Mouse (Mus musculus) liver, postnatal 0 days (tissue): ENCODE data around the gene Kif12. TPM values are rescaled to one million over a fixed set of nuclear protein-coding genes. Genes with fewer than 3 reads are reported as not detected.

ENCODE experiments used
- ATAC-seq: fragments of 200-750 bp; cut with Nextera tagmentation; 2 replicates; pipeline ENCODE4 v1.8.0; 2017; ENCODE audit warnings: mild to moderate bottlenecking, moderate library complexity
- DNase-seq: peaks from one replicate; pipeline ENCODE4 v3.0.0-alpha.2; 2016
- H3K27ac ChIP-seq: fragments of 300-500 bp; sonication (generic); 2 replicates; pipeline ENCODE4 v1.5.1; 2014; ENCODE audit warnings: antibody characterized with exemption, moderate library complexity, mild to moderate bottlenecking, low read depth
- H3K27me3 ChIP-seq: fragments of 300-500 bp; sonication (generic); 2 replicates; pipeline ENCODE4 v1.6.1; 2014; ENCODE audit warnings: low read length, control low read depth, mixed read lengths; ENCODE audit not compliant: insufficient read depth
- H3K36me3 ChIP-seq: fragments of 300-500 bp; sonication (generic); replicated peaks from 2 replicates; pipeline ENCODE4 v1.6.1; 2014; ENCODE audit warnings: mild to moderate bottlenecking, control low read depth, low read length, moderate library complexity, mixed read lengths; ENCODE audit not compliant: insufficient read depth
- H3K4me1 ChIP-seq: fragments of 300-500 bp; sonication (generic); 2 replicates; pipeline ENCODE4 v1.6.1; 2014; ENCODE audit warnings: antibody characterized with exemption, mild to moderate bottlenecking, control low read depth; ENCODE audit not compliant: insufficient read depth
- H3K4me2 ChIP-seq: fragments of 300-500 bp; sonication (generic); 2 replicates; pipeline ENCODE4 v1.6.1; 2014; ENCODE audit warnings: low read depth, mild to moderate bottlenecking, low read length, moderate library complexity, mixed read lengths
- H3K4me3 ChIP-seq: fragments of 300-500 bp; sonication (generic); 2 replicates; pipeline ENCODE4 v1.5.1; 2014; ENCODE audit warnings: low read depth, low read length
- H3K9ac ChIP-seq: fragments of 300-500 bp; sonication (generic); replicated peaks from 2 replicates; pipeline ENCODE4 v1.6.1; 2014; ENCODE audit warnings: mild to moderate bottlenecking, moderate library complexity
- H3K9me3 ChIP-seq: fragments of 300-500 bp; sonication (generic); 2 replicates; pipeline ENCODE4 v1.6.1; 2016; ENCODE audit warnings: mild to moderate bottlenecking, control low read depth, low read length, mixed read lengths
- CTCF ChIP-seq: sonication (generic); IDR thresholded peaks from 2 replicates; pipeline ENCODE4 v1.5.1; 2016; ENCODE audit warnings: antibody characterized with exemption, low read depth
- EP300 ChIP-seq: IDR thresholded peaks from 2 replicates; pipeline ENCODE4 v1.6.1; 2016; ENCODE audit warnings: antibody characterized with exemption, low read depth, mild to moderate bottlenecking
- WGBS: fragments of 180-500 bp; shearing (Covaris S2); extraction: QIAGEN DNeasy Blood & Tissue Kit; methylation state at CpG from one replicate; pipeline ENCODE4 v1.1.7; 2014; ENCODE audit not compliant: insufficient replicate concordance; 5-methylcytosine and 5-hydroxymethylcytosine counted together
- polyA plus RNA-seq: library from polyadenylated mRNA; unstranded; fragments of >200 nt; fragmentation: Nextera tagmentation; extraction: Ambion mirVana; gene quantifications from 2 replicates; pipeline ENCODE4 v1.2.1, GENCODE M21; 2015

Gene Kif12
- polyA plus RNA-seq, 1 experiment from 2014 or later, result 0.59 TPM

GRCm38 (mm10) chr4:63154028-63154427 lies 17.9 kb downstream of the Kif12 start:
- DNase-seq, result peak; percentile 71
- peak; percentile 54 for ATAC-seq

GRCm38 (mm10) chr4:63151127-63151526 lies 20.8 kb downstream of the Kif12 start:
- no peaks in the 10 kb centered on the region for H3K27me3 ChIP-seq
- peak; percentile 40; the same call in 1 of the 2 replicates for ATAC-seq
- no peak for TF ChIP-seq EP300
- no peak for TF ChIP-seq CTCF
- DNase-seq, result peak; percentile 30
- H3K36me3 ChIP-seq, result peaks cover 5% of the 10 kb centered on the region
- peaks cover 20% of the 10 kb centered on the region for H3K4me1 ChIP-seq
- H3K4me3 ChIP-seq, result no peak overlapping the region
- H3K4me2 ChIP-seq, result peak overlapping the region; percentile 66
- no peak overlapping the region for H3K27ac ChIP-seq
- WGBS, result 49% methylated on average over 6 of the region's 6 CpGs
- no peak overlapping the region for H3K9ac ChIP-seq
- H3K9me3 ChIP-seq, result no peaks in the 10 kb centered on the region

More at GRCm38 (mm10) chr4:63154028-63154427, 17.9 kb downstream of the Kif12 start:
- TF ChIP-seq CTCF (no peak), EP300 (no peak)
- Histone ChIP-seq H3K9me3 (no peaks in the 10 kb centered on the region), H3K4me3 (peak overlapping the region; percentile 47), H3K4me1 (peaks cover 20% of the 10 kb centered on the region), H3K36me3 (no peaks in the 10 kb centered on the region; the same call in 1 of the 2 replicates), H3K9ac (peak overlapping the region; percentile 45; the same call in 1 of the 2 replicates), H3K27ac (peak overlapping the region; percentile 69), H3K4me2 (peak overlapping the region; percentile 66), H3K27me3 (no peaks in the 10 kb centered on the region)
- 49% methylated on average over 4 of the region's 4 CpGs for WGBS

GRCm38 (mm10) chr4:63147268-63147667 lies 24.7 kb downstream of the Kif12 start:
- Histone ChIP-seq H3K4me3 (no peak overlapping the region), H3K9ac (no peak overlapping the region), H3K36me3 (peaks cover 8% of the 10 kb centered on the region), H3K4me2 (no peak overlapping the region), H3K27me3 (no peaks in the 10 kb centered on the region), H3K27ac (no peak overlapping the region), H3K4me1 (peaks cover 8% of the 10 kb centered on the region; the same call in 1 of the 2 replicates), H3K9me3 (no peaks in the 10 kb centered on the region)
- DNase-seq (no peak), ATAC-seq (no peak)
- 92% methylated on average over 6 of the region's 6 CpGs for WGBS
- TF ChIP-seq EP300, result no peak
- TF ChIP-seq CTCF, result peak; percentile 51; the same call in 1 of the 2 replicates

- H3K9me3 ChIP-seq, result no peaks in the 10 kb centered on the region
- no peaks in the 10 kb centered on the region for H3K27me3 ChIP-seq
- no peaks in the 10 kb centered on the region for H3K4me1 ChIP-seq
- no peak for TF ChIP-seq CTCF
- no peak for TF ChIP-seq EP300
- no peak overlapping the region for H3K9ac ChIP-seq
- peaks cover 3% of the 10 kb centered on the region; the same call in 1 of the 2 replicates for H3K36me3 ChIP-seq
- ATAC-seq (no peak), DNase-seq (no peak)
- 75% methylated on average over 5 of the region's 5 CpGs for whole genome bisulfite sequencing
- no peak overlapping the region for H3K4me3 ChIP-seq
- H3K4me2 ChIP-seq, result no peak overlapping the region
- H3K27ac ChIP-seq, result no peak overlapping the region
Measured at GRCm38 (mm10) chr4:63129891-63130624, 41.9 kb downstream of the Kif12 start.

DNA sequence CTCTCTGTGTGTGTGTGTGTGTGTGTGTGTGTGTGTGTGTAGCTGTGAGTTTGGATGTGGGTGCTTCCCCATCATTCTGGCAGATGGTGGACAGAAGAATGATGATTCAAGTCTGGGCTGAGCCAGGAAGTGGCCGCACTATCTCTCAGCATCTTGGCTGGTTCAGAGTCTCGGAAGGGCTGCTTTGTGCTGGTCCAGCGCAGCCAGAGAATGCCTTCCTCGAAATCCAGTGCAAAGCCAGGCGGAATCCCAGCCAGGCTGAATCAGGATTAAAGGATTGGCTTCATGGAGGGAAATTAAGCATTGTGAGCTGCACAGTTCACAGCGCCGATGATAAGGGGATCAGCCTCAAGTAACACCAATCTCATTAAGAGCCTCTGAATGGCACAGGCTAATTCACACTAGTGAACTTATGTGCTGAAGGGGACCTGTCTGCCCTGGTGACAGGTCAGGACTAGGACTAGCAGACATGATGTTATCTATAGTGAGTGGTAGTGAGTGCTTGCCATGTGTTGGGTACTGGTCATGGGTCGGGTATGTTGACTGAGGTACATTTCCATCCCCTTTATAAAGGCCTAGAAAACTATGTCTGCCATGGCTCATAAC lies 47.0 kb downstream of the Kif12 start:
- DNase-seq (no peak), ATAC-seq (no peak)
- H3K9me3 ChIP-seq, result no peaks in the 10 kb centered on the region
- 68% methylated on average over 8 of the region's 8 CpGs for WGBS
- H3K4me1 ChIP-seq, result no peaks in the 10 kb centered on the region
- H3K36me3 ChIP-seq, result peaks cover 11% of the 10 kb centered on the region; the same call in 1 of the 2 replicates
- no peak overlapping the region for H3K27ac ChIP-seq
- TF ChIP-seq EP300 (no peak), CTCF (no peak)
- no peaks in the 10 kb centered on the region for H3K27me3 ChIP-seq
- H3K4me3 ChIP-seq, result no peak overlapping the region
- H3K4me2 ChIP-seq, result no peak overlapping the region
- no peak overlapping the region for H3K9ac ChIP-seq
